Mouse (Mus musculus) testis, adult 2 months (tissue): Measurements from ENCODE around the gene Pnpla1. TPM values are rescaled to one million over a fixed set of nuclear protein-coding genes. Genes with fewer than 3 reads are reported as not detected.

Source experiments
- H3K27ac ChIP-seq: fragments of 200-500 bp; 2 replicates; pipeline ENCODE4 v1.5.1; 2012; ENCODE audit warnings: low read depth, low read length; ENCODE audit not compliant: control insufficient read depth, insufficient read depth
- H3K27me3 ChIP-seq: fragments of 200-500 bp; 2 replicates; pipeline ENCODE4 v1.6.1; 2012; ENCODE audit warnings: mild to moderate bottlenecking, low read length, moderate library complexity; ENCODE audit not compliant: control insufficient read depth, insufficient read depth
- H3K36me3 ChIP-seq: fragments of 200-500 bp; 2 replicates; pipeline ENCODE4 v1.6.1; 2012; ENCODE audit warnings: mild to moderate bottlenecking, low read length; ENCODE audit not compliant: control insufficient read depth, insufficient read depth
- H3K4me1 ChIP-seq: fragments of 200-500 bp; 2 replicates; pipeline ENCODE4 v1.6.1; 2012; ENCODE audit warnings: low read length; ENCODE audit not compliant: control insufficient read depth, insufficient read depth
- H3K4me3 ChIP-seq: fragments of 200-500 bp; 2 replicates; pipeline ENCODE4 v1.5.1; 2012; ENCODE audit warnings: low read depth, mild to moderate bottlenecking, low read length, moderate library complexity, mixed read lengths; ENCODE audit not compliant: control insufficient read depth
- CTCF ChIP-seq: fragments of 200-500 bp; IDR thresholded peaks from 2 replicates; pipeline ENCODE4 v1.5.1; 2012; ENCODE audit warnings: low read depth, mild to moderate bottlenecking, inconsistent platforms, low read length, moderate library complexity; ENCODE audit not compliant: control insufficient read depth, insufficient read depth, insufficient replicate concordance
- POLR2A ChIP-seq: fragments of 200-500 bp; IDR thresholded peaks from 2 replicates; pipeline ENCODE4 v1.6.1; 2012; ENCODE audit warnings: low read depth, mild to moderate bottlenecking, inconsistent platforms, low read length, moderate library complexity; ENCODE audit not compliant: control insufficient read depth
- polyA plus RNA-seq: library from polyadenylated mRNA; depleted of rRNA; stranded (reverse); fragments of >200 nt; gene quantifications from 2 replicates; pipeline ENCODE4 v1.2.3, GENCODE M21; 2012

Gene Pnpla1
- polyA plus RNA-seq, 1 experiment: 0.79 TPM

DNA sequence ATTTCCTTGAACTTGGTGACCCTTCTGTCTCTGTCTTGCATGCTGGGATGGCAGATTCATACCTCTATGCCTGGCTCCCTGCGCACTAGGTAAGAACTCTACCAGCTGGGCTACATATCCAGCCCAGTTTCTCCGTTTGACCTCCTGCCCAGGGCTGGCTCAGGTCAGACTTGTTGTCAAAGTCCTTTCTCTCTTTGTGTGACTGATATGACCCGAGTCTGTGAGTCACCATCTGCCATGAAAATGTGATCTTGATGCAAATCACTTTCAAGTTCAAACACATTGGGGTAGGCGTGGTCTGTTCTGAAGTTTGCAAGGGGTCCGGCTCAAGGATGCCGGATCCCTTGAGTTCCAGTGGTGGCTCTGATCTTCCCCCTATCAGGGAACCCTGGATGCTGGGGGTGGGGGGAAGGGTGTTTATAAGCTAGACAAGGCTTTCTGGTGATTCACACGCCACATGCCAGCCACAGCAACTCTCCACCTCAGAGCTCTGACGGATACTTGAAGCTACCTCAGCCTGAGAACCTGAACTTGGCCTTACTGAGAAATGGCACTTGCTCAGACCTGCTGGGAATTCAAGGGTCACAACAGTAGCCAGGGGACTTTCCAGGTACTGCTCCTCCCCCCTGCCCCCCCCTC lies 66.9 kb downstream of the Pnpla1 start:
- no peak overlapping the region for H3K27ac ChIP-seq
- no peak overlapping the region for H3K4me3 ChIP-seq
- H3K27me3 ChIP-seq: no peaks in the 10 kb centered on the region
- H3K4me1 ChIP-seq: peaks cover 4% of the 10 kb centered on the region
- H3K36me3 ChIP-seq: no peaks in the 10 kb centered on the region
- no peak for TF ChIP-seq POLR2A
- no peak for TF ChIP-seq CTCF

- no peak overlapping the region for H3K27ac ChIP-seq
Measured at GRCm38 (mm10) chr17:28926380-28926779, 68.2 kb downstream of the Pnpla1 start.

DNA sequence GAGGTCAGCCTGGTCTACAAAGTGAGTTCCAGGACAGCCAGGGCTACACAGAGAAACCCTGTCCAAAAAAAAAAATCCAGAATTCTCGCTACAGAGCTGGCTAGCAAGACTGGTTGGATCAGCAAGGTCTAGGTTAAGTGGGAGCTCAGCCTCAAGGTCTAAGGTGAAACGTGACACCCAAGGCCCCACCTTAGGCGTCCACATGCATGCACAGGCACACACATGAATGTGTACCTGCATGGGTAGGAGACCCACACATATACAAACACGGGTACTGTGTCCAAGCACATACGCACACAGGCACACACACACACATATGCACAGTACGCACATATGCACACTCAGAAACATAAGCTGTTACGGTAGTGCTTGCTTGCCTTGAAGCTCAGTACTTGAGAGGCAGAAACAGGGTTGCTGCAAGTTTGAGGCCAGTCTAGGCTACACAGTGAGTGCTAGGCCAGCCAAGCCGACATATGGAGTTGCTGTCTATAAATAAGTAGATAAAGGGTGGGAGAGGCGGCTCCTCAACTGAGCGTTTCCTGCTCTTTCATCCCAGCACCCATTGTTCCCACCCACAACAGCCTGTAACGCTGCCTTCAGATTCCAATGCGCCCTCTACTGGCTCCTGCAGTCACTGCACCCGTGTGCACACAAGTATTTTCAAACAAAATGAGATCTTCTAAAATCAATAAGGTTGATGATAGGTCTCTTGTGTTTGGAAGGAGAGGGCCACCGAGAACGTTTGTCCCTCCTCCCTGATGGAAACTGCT lies 68.8 kb downstream of the Pnpla1 start:
- H3K36me3 ChIP-seq: no peaks in the 10 kb centered on the region
- H3K4me1 ChIP-seq: peaks cover 6% of the 10 kb centered on the region
- no peak overlapping the region for H3K4me3 ChIP-seq
- peak; percentile 78; the same call in 1 of the 2 replicates for TF ChIP-seq CTCF
- no peak for TF ChIP-seq POLR2A
- no peak overlapping the region for H3K27ac ChIP-seq
- no peaks in the 10 kb centered on the region for H3K27me3 ChIP-seq

More at GRCm38 (mm10) chr17:28926380-28926779, 68.2 kb downstream of the Pnpla1 start:
- H3K27me3 ChIP-seq: no peaks in the 10 kb centered on the region
- TF ChIP-seq POLR2A (no peak), CTCF (peak; percentile 74)
- no peak overlapping the region for H3K4me3 ChIP-seq
- no peaks in the 10 kb centered on the region for H3K36me3 ChIP-seq
- peaks cover 6% of the 10 kb centered on the region for H3K4me1 ChIP-seq

- Histone ChIP-seq H3K36me3 (no peaks in the 10 kb centered on the region), H3K4me3 (no peak overlapping the region), H3K27me3 (no peaks in the 10 kb centered on the region), H3K27ac (no peak overlapping the region), H3K4me1 (peaks cover 7% of the 10 kb centered on the region)
- no peak for TF ChIP-seq CTCF
- TF ChIP-seq POLR2A: no peak
Measured at GRCm38 (mm10) chr17:28928004-28928403, 69.8 kb downstream of the Pnpla1 start.

GRCm38 (mm10) chr17:28929369-28929768 lies 71.2 kb downstream of the Pnpla1 start:
- no peak overlapping the region for H3K27ac ChIP-seq
- TF ChIP-seq CTCF: no peak
- no peak for TF ChIP-seq POLR2A
- peaks cover 7% of the 10 kb centered on the region for H3K4me1 ChIP-seq
- H3K27me3 ChIP-seq: no peaks in the 10 kb centered on the region
- no peaks in the 10 kb centered on the region for H3K36me3 ChIP-seq
- no peak overlapping the region for H3K4me3 ChIP-seq

DNA sequence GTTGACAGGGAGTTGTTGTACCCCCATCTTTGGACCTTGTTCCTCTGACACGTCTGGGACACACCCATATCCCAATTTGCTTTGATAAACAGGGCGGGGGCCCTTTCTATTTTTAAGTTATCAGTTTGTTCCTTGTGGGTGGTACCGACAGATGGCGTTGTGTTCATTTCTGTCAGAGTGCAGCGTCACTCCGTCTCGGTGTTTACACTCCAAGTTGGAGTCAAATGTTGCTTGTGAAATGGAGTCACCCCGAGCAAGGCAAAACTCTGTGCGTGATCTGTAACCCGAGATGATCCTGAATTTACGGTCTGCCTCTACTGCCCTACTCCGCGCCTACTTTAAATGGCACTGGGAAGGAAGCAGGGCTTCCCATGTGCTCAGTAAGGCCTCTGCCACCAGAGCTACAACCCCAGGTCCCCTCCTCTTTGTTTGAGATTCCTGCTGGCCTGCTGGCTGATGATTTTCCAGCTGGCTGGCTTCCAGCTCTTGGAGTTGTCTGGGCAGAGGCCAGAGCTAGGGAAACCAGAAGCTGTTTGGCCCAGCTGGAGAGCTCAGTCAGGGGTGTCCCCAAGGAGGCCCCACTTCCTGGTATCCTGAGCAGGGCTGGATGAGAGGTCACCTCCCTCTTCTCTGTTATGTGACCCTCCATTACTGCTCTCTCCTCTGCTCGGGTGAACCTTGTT lies 72.3 kb downstream of the Pnpla1 start:
- H3K4me1 ChIP-seq: peaks cover 7% of the 10 kb centered on the region
- H3K27me3 ChIP-seq: no peaks in the 10 kb centered on the region
- H3K27ac ChIP-seq: no peak overlapping the region
- H3K36me3 ChIP-seq: no peaks in the 10 kb centered on the region
- TF ChIP-seq POLR2A (no peak), CTCF (no peak)
- H3K4me3 ChIP-seq: no peak overlapping the region
